Mouse (Mus musculus) 3134 (cell line): ENCODE data around the gene Rps12.
"Not testable (repeated sequence)": the region's sequence is repeated elsewhere in the genome, so short reads cannot be mapped to it uniquely, and the experiment has no call there.

Experiments used
- DNase-seq: peaks from one replicate; pipeline ENCODE4 v3.0.0-alpha.2; 2011; ENCODE audit warnings: low spot score; ENCODE audit not compliant: insufficient read length; ENCODE audit errors: extremely low read depth

The Rps12 gene

DNA sequence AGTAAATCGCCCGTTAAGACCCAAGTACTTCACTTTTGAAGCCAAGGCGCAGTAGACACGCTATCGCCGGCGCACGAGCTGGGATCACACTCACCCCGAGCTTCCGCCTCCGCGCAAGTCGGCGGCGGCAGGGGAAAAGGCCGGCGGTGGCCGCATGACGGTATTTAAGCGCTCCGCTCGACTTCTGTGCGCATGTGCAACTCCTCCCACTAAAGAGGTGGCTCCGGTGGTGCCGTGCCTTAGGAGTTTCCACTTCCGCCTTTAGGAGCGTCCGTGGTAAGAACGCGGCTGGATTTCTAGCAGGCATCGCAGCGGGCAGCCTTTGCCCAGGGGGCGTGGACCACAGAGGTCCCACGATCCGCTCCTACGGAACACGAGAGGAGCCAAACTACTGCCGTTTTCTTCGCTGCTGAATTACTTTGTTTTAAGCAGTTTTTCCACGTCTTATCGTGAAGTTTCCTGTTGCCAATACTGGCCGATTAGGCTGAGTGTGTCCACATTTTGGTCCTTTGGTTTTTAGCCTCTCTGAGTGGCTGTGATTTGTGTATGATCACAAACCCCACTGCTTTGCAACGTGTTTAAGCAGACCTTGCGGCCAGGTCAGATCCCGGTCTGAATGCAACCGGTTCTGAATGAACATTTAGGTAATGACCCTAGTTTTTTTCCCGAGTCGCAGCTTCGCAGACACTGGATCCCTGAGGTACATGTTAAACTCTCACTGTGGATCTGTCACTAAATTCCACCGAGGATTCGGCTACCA is at the start of gene Rps12:
Gene Rps12 (minus strand): TSS at position 214 of the 760 bp plus-strand sequence.
- peak; percentile 97 for DNase-seq

DNA sequence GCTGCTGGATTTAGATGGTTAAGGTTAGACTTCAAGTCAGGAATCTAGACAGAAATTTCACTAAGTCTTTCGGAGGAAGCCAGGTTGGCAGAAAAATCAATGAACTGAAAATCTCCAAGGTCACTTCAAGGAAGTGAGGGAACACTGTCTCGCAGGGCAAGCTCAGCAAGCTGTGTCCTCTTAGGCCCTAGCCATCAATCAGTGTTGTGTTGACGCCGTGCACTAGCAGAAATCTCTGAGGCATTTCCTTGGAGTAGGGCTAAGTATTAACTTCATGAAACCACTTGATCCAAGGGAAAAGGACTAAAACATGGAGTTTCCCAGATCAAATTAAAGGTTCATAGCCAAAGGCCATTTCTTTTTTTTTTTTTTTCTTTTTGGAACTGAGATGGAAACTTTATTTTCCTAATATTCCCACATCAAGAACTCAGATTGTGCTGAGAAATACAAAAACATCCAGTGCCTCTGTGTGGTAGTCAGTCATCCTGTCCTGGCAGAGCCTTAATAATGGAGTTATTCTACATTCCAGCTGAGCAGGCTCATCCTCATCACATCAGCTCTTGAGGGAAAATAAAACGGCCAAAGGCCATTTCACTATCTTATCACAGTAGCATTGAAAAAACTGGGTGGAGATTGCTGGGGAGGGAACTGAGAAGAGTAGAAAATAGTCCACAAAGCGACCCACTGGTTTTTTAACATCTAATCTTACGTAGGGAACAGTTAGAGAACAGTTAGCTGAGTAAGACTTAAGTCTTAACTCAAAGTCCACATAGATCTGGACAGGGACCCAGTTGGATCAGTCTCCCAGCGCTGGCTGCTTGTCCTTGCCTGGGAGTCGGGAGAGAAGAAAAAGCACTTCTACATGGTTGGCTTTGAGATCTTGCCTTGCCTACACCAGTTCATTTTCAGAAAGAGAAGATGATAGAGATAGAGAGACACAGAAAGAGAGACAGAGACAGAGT is 49.2 kb upstream of the Rps12 start:
- no peak for DNase-seq

DNA sequence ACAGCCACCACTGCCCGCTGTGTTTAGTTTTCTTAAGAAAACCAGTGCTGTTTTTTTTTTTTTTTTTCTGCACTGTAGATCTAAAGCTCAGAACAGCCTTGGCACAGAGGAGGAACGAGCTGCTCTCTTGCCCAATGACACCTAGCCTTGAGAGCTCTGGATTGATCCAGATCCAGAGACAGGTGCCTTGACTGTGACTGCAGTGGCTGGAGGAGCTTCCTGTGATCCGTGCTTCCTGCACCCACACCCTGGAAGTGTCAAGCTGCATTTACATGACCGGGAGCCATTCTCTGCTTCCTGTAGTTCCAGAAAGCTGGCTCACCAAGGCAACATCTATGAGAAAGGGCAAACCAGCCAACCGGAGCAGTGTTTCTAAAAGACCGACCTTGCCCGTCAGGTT is 39.4 kb upstream of the Rps12 start:
- no peak for DNase-seq

DNA sequence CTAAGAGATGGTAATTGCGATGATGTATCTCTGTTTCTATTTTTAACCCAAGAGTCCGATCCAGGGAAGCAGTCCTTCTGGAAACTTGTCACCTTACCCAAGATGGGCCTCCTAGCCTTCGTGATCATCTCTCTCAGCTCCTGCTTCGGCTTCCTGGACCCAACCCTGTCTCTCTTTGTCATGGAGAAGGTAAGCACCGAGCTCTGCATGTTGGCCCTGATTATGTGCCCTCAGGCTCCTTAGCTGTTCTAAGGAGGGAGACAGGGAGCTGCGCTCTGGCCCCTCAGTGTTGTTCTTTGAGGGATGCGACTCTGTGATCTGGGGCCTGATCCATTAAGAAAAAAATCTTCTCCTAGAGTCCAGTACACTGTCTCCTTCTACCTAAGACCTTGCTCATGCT is 29.2 kb upstream of the Rps12 start:
- no peak for DNase-seq

DNA sequence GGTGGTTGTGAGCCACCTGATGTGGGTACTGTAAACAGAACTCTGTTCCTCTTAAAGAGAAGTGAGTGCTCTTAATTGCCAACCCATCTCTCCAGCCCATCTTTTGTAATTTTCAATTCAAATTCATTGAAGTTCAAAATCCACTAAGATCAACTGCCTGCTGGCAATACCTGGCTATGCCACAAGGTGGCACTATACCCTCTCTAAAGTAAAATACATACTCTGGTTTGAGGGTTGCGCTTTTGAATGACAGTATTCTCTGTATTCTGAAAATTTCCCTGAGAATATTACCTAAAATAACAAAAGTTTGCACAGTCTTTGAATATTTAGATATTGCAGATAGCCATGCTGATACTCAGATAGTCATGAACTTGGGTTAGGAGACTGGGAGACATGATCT is 28.1 kb upstream of the Rps12 start:
- peak; percentile 5 for DNase-seq

DNA sequence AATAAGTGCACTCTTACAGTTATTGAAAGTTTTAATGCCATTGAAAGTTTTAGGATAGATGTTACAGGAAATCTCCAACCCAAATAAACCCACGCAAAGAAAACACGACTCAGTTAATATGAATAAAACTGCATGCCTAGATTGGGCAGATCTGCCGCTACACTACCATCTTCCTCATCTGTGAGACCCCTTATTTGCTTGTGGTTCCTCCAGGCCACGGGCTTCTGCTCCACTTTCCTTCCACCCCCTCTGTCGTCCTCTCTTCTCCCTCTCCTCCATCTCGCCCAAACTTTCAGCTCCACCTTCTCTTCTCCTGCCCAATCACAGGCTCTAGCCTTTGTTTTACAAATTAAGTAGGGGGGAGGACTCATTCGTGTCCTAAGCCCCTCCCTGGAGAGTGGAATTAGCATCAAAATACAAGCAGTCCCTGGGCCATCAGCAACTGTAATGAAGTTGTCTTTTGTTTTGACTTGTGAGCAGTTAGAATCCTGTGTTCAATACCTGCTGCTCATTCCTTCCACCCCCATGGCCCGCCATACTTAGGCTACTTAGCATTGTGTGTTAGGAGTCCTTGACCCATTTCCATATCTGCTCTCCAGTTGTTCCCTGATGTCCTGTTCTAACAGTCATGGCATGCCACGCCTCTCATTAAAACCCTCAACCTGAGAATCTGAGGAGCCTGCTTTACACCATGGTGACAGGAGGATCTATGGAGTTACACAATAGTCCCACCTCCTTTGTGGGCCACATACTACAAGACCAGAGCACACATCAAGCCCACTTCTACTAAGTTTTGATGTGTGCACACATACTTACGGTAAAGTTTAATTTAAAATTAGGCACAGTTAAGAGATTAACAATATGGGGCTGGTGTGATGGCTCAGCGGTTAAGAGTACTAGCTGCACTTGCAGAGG is 26.0 kb upstream of the Rps12 start:
- DNase-seq: no peak

DNA sequence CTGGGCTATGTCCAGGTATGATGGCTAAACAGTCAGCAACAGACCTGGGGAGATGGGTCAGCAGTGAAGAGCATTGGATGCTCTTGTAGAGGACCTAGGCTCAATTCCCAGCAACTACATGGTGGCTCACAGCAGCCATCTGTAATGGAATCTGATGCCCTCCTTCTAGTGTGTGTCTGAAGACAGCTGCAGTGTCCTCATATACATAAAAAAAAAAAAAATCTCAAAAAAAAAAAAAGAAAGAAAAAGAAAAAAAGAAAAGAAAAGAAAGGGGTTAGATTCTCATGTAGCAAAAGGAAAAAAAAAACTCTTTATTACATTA is 25.3 kb upstream of the Rps12 start:
- DNase-seq: no peak

DNA sequence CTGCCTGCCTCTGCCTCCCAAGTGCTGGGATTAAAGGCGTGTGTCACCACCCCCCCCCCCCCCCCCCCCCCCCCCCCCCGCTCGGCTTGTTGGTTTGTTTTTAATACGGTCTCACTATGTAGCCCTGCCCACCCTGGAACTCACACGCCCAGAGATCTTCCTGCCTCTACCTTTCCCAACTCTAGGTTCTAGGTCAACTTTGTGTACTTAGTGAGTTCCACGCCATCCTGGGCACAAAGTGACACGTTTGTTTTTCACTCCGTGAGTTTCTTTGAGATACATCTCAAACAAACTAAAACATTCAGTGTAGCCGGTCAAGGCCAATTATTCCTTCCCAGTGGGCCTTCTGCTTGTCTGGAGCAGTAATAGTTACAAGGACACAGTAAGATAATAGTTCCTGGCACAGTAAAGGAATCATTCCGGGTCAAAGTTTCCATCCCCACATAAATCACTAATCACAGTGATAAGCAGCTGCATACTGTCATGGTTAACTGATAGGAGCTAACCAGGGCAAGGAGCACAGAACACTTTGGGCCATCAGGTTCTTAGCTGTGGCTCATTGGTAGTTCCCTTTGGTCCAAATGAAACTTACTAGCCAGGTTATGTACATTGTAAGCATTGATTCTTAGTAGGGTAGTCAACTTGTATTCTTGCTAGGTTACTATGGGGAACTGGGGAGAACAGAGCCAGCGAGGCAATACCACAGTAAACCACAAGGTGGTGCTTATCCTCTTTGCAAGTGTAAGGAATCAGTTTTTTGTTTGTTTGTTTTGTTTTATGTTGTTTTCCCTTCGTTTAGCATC is 24.8 kb upstream of the Rps12 start:
- no peak for DNase-seq

DNA sequence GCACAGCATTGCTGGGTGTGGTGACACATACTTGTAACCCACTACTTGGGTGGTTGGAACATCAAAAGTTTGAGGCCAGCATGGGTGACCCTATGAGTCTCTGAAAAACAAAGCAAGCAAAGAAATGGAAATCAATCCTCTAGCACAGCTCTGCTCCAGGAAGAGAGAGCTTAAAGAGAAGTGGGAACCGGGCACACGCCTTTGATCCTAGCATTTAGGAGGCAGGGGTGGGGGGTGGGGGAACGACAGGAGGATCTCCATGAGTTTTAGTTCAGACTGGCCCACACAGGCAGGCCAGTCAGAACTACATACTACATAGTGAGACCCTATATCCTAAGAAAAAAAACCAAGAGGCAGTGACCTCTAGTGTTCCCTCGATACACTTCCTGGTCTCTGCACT is 19.1 kb upstream of the Rps12 start:
- DNase-seq: no peak

DNA sequence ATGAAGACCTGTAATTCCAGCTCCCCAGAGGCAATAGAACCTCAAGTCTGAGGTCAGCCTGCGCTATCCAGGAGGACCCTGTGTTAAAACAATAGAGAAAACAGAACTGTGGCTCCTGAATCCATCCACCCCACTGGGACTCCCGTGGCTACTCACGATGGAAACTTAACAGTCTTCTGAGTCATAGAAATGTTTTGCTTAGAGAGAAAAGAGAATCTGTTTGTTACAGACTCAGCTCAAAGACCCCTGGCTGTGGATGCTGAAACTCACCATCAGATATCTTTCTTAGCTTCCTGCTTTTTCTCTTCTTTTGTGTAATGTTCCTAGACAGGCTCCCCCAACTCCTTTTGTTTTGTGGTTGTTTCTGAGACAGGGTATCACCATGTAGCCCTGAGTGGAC is 17.6 kb upstream of the Rps12 start:
- no peak for DNase-seq

DNA sequence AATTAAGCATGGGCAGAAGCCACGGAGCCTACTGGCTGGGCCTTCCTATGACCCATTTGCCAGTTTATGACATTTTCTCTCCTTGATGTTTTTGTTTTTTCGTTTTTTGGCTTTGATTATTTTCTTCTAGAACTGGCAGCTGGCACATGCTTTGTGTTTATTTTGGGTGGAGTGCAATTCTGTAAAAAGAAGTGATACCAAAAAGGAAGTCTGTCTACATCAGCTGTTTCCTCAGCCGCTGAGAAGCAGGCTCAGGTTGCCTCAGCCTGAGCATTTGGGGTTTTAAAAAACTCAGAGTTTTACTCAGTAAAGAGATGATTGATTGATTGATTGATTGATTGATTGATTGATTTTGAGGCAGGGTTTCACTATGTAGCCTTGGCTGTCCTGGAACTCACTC is 15.8 kb upstream of the Rps12 start:
- no peak for DNase-seq

DNA sequence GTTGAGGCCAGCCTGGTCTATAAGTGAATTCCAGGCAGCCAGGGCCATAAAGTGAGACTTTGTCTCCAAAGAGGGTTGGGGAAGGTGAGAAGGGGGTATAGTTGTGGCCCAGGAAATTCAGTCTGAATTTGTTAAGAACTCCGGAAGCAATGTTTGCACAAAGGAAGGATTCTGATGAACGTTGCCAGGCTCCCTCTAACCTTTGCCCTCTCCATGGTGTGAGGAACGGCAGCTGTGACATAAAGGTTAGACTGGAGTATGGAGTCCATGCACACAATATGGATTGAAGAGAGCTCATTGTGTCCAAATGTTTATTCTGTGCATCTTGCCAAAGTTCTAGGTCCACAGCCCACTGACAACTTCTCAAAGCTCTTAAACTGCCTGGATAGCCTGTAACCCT is 12.9 kb upstream of the Rps12 start:
- no peak for DNase-seq

DNA sequence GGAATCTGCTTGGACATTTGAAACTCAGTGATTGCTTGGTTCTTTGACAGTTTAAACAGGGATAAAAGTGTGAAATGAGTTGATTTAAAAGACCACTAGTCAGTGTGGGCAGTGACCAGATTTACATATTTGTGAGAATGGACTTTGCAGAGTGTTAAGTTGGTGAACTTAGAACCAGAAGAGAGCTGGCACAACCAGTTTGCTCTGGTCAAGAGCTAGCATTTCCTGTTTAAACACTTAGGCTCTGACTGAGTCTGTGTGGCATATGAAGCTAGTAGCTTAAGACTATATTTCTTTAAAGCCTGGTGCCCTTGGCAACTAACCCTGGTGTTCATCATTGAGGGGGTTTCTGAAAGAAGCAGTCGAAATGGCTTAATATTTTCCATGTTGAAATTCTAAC is 11.1 kb upstream of the Rps12 start:
- DNase-seq: no peak

DNA sequence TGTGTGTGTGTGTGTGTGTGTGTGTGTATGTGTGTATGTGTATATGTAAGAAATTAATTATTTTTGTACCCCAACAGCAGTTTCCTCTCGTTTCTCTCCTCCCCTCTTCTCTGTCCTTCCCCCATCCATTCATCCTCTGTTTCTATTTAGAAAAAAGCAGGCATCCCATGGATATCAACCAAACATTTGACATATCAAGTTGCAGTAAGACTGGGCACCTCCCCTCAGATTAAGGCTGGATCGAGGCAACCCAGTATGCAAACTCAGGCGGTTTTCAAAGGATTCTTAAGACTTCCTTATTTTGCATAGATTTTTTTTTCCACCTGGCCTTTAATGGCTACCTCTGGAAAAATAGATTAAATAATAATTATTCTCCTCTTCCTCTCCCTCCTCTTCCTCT is 10.5 kb upstream of the Rps12 start:
- DNase-seq: no peak

DNA sequence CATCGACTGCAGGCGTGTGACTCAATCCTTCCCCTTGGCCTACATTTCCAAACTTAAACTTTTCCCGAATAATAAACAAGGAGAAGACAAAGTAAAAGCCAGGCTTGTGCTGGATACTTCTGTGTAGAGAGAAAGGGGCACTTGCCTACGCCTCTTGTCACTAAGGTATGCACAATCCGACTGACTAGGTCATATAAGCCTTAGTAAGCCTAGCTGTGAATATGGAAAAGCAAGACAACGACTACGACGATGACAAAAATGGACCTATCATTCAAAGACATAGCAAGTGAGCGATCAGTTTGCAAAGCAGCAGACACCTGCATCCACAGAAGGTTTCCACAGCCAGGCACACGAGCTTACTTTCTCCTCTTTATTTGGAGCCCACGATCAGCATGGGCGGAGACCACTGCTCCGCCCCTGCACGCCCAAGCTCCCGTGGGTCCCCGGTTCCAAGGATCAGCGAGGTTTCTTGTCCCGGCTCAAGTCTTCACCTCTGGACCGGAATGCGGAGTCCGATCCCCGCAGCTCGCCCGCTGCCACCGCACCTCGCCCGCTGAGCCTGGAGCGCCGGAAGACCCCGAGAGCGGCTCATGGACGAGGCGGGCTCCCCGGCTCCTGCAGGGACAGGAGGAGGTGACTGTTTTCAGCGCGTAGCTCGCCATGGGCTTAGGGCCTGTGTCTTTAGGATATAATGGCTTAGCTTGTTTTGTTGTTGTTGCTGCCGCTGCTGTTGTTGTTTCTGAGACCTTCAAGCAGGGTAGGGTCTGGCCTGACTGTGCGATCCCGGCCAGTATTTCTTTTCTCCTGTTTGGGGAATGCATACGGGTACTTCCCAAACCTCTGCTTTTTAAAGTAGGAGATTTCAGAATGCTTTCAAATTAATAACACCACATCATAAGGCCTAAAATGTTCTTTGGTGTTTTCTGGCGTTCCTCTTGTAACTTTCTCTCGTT is 9.8 kb upstream of the Rps12 start, which contains the start of gene Slc18b1:
Gene Slc18b1 (plus strand): TSS at position 436 of the 953 bp plus-strand sequence.
- peak; percentile 78 for DNase-seq

DNA sequence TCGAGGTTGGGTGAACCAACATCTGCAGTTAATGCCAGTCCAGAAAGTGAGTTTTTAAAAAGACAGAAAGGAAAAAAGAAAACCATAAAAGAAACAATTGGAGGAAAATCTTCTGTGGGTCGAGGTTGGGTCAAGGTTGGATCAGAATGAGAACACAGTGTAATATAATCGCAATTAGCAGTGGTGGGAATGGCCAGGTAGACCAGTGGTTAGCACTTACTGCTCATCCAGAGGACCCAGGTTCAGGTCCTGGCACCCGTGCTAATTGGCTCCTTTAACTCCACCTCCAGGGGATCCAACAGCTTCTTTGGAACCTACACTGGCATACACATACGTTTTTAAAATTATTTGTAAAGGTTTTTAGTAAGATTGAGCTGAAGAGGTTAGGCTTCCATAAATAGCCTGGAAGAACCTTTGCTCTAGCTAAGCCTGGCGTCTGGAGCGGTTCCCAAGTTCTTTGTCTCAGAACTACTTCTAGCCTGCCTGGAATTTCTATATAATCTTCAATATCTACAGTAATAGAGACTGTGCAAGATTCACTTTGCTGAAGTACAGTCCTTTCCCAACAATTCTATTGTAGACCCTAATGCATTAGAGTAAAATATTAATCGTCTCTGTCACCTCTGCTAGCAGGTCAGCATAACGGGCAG is 8.9 kb upstream of the Rps12 start:
- DNase-seq: no peak

DNA sequence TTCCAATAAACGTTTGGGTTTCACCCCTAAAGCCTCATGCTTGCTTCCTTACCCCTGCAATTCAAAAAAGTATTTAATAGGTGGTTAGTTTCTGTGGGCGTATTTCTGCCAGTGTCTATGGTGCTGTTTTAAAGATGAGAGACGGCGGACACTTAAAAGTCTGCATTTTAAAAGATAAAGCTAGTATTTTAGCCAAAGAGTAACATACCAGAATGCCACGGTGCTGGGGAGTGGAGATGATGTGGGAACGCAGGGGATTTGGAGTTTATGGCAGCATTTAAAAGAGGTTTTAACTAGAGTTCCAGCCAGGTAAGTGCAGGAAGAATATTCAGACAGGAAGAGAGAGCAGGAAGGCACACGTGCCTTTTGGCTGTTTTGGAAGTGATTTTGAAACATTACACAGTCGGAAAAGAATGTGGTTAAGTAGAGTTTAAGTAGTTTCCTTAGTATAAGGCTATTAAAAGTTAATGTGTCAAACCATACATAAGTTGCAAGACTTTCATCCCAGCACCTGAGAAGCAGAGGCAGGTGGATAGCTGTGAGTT is 1.1 kb upstream of the Rps12 start:
- no peak for DNase-seq

DNA sequence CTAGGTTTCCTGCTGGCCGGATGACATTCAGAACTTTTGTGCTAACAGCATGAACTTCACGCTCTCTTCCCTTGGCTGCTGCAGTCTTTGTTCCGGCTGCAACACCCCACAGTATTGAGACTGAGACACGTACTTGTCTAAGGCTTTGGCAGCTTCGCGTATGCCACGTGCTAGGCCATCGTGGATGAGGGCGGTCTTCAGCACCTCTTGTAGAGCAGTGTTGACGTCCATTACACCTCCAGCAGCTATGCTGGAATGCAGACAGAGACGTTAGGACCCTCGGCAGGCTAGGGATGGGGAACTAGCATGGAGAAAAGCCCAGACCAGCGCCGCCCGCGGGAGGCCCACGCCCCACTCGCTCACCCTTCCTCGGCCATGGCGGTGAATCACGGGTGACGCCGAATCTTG is 440 bp downstream of the Rps12 start:
- not testable (repeated sequence) for DNase-seq
